Mouse (Mus musculus) adrenal gland, postnatal 10 days (tissue): ENCODE results near the gene Hes3. TPM values are rescaled to one million over a fixed set of nuclear protein-coding genes. Genes with fewer than 3 reads are reported as not detected.

ENCODE experiments used
- DNase-seq: peaks from one replicate; pipeline ENCODE4 v3.0.0; 2021; ENCODE audit warnings: mixed read lengths
- long read RNA-seq, 2 experiments: library from polyadenylated mRNA; stranded (forward); transcript quantifications; one replicate each; pipeline ENCODE4 v2.0.0; 2021
- total RNA-seq, 2 experiments: library from RNA; stranded (reverse); gene quantifications; 2 replicates each; pipeline ENCODE4 v1.2.3; 2021

Hes3 gene
- total RNA-seq: not detected
- long read RNA-seq, experiment 1: 0 reads
- long read RNA-seq, experiment 2: 0 reads

GRCm38 (mm10) chr4:152291562-152291961 is at the start of gene Hes3:
TSS of gene Hes3 (minus strand) at chr4:152291662.
- no peak for DNase-seq

GRCm38 (mm10) chr4:152340584-152341284 is 49.3 kb upstream of the Hes3 start:
- DNase-seq: peak; percentile 47

GRCm38 (mm10) chr4:152339293-152339790 is 47.9 kb upstream of the Hes3 start:
- no peak for DNase-seq

- DNase-seq: peak; percentile 29
Observed at GRCm38 (mm10) chr4:152338419-152339292, 47.2 kb upstream of the Hes3 start, which contains the start of gene Chd5. TSS of gene Chd5 (plus strand) at chr4:152338651.

- no peak for DNase-seq
Observed at GRCm38 (mm10) chr4:152337772-152338171, 46.3 kb upstream of the Hes3 start.

GRCm38 (mm10) chr4:152333587-152333986 is 42.1 kb upstream of the Hes3 start:
- DNase-seq: no peak

- DNase-seq: peak; percentile 82
Observed at GRCm38 (mm10) chr4:152332952-152333351, 41.5 kb upstream of the Hes3 start.

GRCm38 (mm10) chr4:152328691-152329090 is 37.2 kb upstream of the Hes3 start:
- peak; percentile 61 for DNase-seq

- DNase-seq: no peak
Observed at GRCm38 (mm10) chr4:152326543-152326942, 35.1 kb upstream of the Hes3 start.

GRCm38 (mm10) chr4:152325574-152326411 is 34.3 kb upstream of the Hes3 start, which contains the start of gene Rpl22:
TSS of gene Rpl22 (plus strand) at chr4:152325742.
- DNase-seq: peak; percentile 92

GRCm38 (mm10) chr4:152324641-152325562 is 33.4 kb upstream of the Hes3 start:
- DNase-seq: no peak

- DNase-seq: no peak
Observed at GRCm38 (mm10) chr4:152321464-152321863, 30.0 kb upstream of the Hes3 start.

- peak; percentile 76 for DNase-seq
Observed at GRCm38 (mm10) chr4:152318517-152319234, 27.2 kb upstream of the Hes3 start, which contains the start of gene Rnf207. TSS of gene Rnf207 (minus strand) at chr4:152318993.

- no peak for DNase-seq
Observed at GRCm38 (mm10) chr4:152317631-152318033, 26.2 kb upstream of the Hes3 start.

GRCm38 (mm10) chr4:152315498-152316213 is 24.2 kb upstream of the Hes3 start:
- DNase-seq: no peak

GRCm38 (mm10) chr4:152313934-152314333 is 22.5 kb upstream of the Hes3 start:
- no peak for DNase-seq

- peak; percentile 33 for DNase-seq
Observed at GRCm38 (mm10) chr4:152313211-152313632, 21.8 kb upstream of the Hes3 start.

GRCm38 (mm10) chr4:152312186-152312585 is 20.7 kb upstream of the Hes3 start:
- no peak for DNase-seq

- DNase-seq: peak; percentile 47
Observed at GRCm38 (mm10) chr4:152307542-152307941, 16.1 kb upstream of the Hes3 start.
